Mouse (Mus musculus): ENCODE measurements around the gene Ubash3b. TPM values are rescaled to one million over a fixed set of nuclear protein-coding genes. Genes with fewer than 3 reads are reported as not detected.

Ubash3b gene
- polyA plus RNA-seq, 1 experiment from 2014 or later = 7.5 TPM

DNA sequence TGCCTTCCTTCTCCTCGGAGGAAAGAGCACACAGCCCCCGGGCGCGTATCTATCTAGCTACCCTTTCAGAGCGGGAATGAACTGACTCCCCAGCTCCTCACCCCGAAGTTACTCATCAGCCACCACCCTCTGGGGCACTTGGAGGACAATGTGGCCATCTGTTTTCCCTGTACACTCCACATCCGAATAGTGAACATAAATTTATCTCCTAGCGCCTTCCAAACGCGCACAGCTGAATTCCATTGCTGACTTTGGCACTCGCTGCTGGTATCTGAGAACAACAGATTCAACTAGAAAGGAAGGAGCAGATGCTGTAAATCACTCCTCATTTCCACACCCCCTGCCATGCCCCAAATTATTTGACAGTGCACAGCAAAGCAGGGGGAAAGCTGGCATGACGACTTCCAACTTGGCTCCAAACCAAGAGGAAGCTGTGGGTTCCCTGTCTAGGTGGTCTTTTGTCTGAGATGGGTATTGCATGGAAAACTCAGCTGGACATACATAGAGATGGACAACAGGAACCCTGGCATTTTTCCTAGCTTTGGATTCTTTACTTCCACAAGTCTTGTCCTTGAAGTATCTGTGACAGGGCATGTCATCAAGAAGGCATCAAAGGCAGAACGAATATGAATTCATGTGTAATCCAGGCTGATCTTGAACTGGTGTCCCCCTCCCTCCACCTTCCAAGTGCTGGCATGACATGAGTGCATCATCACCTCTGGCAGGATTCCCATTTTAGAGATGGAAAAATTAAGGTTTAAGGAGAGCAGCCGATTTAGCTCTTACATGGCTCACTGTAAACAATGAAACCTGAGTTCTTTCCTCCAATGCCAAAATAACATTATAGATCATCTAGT lies 52.9 kb downstream of the Ubash3b start:
- peak; percentile 80; the same call in 1 of the 2 replicates for ATAC-seq (ENCODE audit: low FRiP score, low TSS enrichment)
- Histone ChIP-seq H3K9ac (replicated peaks; ENCODE audit: low read length) (no peak overlapping the region), H3K4me2 (replicated peaks; ENCODE audit: low read depth, low read length) (0 out of 2 replicates have a peak overlapping the region, but pooled peaks have one; percentile 5), H3K27me3 (ENCODE audit: insufficient read depth, low read length) (no peaks in the 10 kb centered on the region), H3K27ac (ENCODE audit: low read length) (peak overlapping the region; percentile 49), H3K9me3 (ENCODE audit: low read length) (no peaks in the 10 kb centered on the region), H3K4me3 (ENCODE audit: low read length) (no peak overlapping the region), H3K36me3 (ENCODE audit: insufficient read depth, low read length) (no peaks in the 10 kb centered on the region), H3K4me1 (ENCODE audit: insufficient read depth, low read length) (peaks cover 25% of the 10 kb centered on the region)
- WGBS = 32% methylated on average over 14 of the region's 14 CpGs

DNA sequence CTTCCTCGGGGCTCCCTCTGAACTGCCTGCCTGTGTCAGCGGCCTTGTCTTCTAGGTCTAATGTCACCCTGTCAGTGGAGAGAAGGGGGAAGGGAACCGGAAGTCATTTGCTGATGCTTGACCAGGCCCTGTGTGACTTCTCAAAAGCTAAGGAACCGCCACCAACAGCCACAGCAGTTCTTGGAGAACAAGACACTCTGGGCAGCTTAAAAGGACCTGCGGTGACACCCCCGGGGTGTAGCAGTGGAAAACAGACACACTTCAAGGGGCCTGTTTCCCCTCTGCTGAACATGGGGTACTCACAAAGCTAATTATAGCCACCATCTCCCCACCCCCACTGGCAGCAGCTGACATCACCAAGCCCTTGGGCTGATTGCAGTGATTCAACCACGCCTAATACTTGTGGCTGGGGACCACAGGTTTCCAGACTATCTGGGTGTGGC lies 56.3 kb downstream of the Ubash3b start:
- no peaks in the 10 kb centered on the region for H3K36me3 ChIP-seq (ENCODE audit: insufficient read depth, low read length)
- no peak for ATAC-seq (ENCODE audit: low FRiP score, low TSS enrichment)
- H3K9ac ChIP-seq (replicated peaks; ENCODE audit: low read length) = no peak overlapping the region
- no peak overlapping the region for H3K4me2 ChIP-seq (replicated peaks; ENCODE audit: low read depth, low read length)
- no peaks in the 10 kb centered on the region for H3K27me3 ChIP-seq (ENCODE audit: insufficient read depth, low read length)
- 32% methylated on average over 7 of the region's 7 CpGs for WGBS
- peaks cover 44% of the 10 kb centered on the region for H3K4me1 ChIP-seq (ENCODE audit: insufficient read depth, low read length)
- H3K27ac ChIP-seq (ENCODE audit: low read length) = no peak overlapping the region
- no peak overlapping the region for H3K4me3 ChIP-seq (ENCODE audit: low read length)
- H3K9me3 ChIP-seq (ENCODE audit: low read length) = no peaks in the 10 kb centered on the region

DNA sequence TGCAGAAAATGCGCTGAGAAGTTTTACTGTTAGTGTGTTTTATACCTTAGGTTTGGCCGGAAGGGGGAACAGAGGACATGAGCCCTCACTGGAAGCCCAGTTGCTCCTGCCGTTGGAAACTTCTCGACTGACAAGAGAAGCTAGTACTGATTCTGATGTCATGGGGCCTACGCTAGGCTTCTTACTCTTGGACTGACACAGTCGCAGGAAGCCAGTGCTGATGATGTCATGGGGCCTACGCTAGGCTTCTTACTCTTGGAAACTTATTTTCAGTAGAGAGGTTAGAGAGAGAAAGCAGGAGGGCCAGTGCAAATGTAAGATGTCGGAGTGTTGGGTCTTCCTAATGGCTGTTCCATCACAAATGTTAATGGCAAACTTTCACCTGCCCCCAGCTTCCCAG lies 57.8 kb downstream of the Ubash3b start:
- 91% methylated on average over 8 of the region's 8 CpGs for WGBS
- Histone ChIP-seq H3K9me3 (ENCODE audit: low read length) (no peaks in the 10 kb centered on the region), H3K27me3 (ENCODE audit: insufficient read depth, low read length) (no peaks in the 10 kb centered on the region), H3K36me3 (ENCODE audit: insufficient read depth, low read length) (no peaks in the 10 kb centered on the region), H3K4me3 (ENCODE audit: low read length) (no peak overlapping the region), H3K4me2 (replicated peaks; ENCODE audit: low read depth, low read length) (no peak overlapping the region), H3K27ac (ENCODE audit: low read length) (no peak overlapping the region), H3K4me1 (ENCODE audit: insufficient read depth, low read length) (peaks cover 47% of the 10 kb centered on the region), H3K9ac (replicated peaks; ENCODE audit: low read length) (no peak overlapping the region)
- no peak for ATAC-seq (ENCODE audit: low FRiP score, low TSS enrichment)

DNA sequence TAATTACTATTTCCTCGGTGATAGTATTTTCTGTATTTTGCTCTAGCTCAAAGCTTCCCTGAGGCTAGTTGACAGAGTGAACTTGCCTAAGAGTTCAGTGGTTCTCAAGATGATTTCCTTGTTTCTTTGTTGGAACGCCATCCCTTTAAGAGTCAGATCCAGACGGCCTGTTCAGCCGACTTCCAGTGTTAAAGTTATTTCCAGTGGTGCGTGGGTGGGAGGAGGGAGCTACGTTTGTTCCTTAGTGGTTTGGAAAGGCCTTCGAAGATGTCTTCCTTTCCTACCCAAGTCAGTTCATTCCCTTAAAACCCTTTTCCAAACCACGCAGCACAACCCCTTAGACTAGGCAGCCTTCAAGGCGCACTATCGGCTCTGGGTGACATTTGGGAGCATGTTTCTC lies 58.9 kb downstream of the Ubash3b start:
- H3K36me3 ChIP-seq (ENCODE audit: insufficient read depth, low read length) = no peaks in the 10 kb centered on the region
- no peak overlapping the region for H3K4me3 ChIP-seq (ENCODE audit: low read length)
- peak overlapping the region; percentile 29; the same call in 1 of the 2 replicates for H3K27ac ChIP-seq (ENCODE audit: low read length)
- no peaks in the 10 kb centered on the region for H3K9me3 ChIP-seq (ENCODE audit: low read length)
- no peak overlapping the region for H3K4me2 ChIP-seq (replicated peaks; ENCODE audit: low read depth, low read length)
- H3K27me3 ChIP-seq (ENCODE audit: insufficient read depth, low read length) = no peaks in the 10 kb centered on the region
- H3K4me1 ChIP-seq (ENCODE audit: insufficient read depth, low read length) = peaks cover 37% of the 10 kb centered on the region
- no peak overlapping the region for H3K9ac ChIP-seq (replicated peaks; ENCODE audit: low read length)
- 63% methylated on average over 10 of the region's 10 CpGs for WGBS
- ATAC-seq (ENCODE audit: low FRiP score, low TSS enrichment) = no peak

DNA sequence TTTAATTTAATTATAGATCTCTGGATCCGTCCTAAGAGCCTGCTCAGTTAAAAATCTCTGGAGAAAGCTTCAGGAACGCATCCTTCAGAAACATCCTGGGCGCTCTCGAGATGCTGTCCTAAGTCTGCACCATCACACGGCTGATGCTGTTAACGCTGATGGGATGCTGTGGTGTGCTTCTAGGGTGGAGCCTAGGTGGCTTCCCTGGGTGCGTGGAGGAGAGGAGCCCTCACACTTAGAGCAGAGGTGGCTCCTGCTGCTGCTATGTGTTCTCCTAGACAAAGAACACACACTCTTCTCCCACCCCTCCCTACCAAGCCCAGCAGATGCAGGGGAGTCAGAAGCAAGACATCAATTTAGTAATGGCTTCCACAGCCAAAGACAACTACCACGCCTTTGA lies 61.6 kb downstream of the Ubash3b start:
- no peak overlapping the region for H3K9ac ChIP-seq (replicated peaks; ENCODE audit: low read length)
- no peak overlapping the region for H3K27ac ChIP-seq (ENCODE audit: low read length)
- 79% methylated on average over 8 of the region's 8 CpGs for WGBS
- no peak overlapping the region for H3K4me3 ChIP-seq (ENCODE audit: low read length)
- H3K9me3 ChIP-seq (ENCODE audit: low read length) = no peaks in the 10 kb centered on the region
- H3K4me2 ChIP-seq (replicated peaks; ENCODE audit: low read depth, low read length) = no peak overlapping the region
- no peaks in the 10 kb centered on the region for H3K27me3 ChIP-seq (ENCODE audit: insufficient read depth, low read length)
- H3K4me1 ChIP-seq (ENCODE audit: insufficient read depth, low read length) = peaks cover 30% of the 10 kb centered on the region
- no peaks in the 10 kb centered on the region for H3K36me3 ChIP-seq (ENCODE audit: insufficient read depth, low read length)
- no peak for ATAC-seq (ENCODE audit: low FRiP score, low TSS enrichment)

DNA sequence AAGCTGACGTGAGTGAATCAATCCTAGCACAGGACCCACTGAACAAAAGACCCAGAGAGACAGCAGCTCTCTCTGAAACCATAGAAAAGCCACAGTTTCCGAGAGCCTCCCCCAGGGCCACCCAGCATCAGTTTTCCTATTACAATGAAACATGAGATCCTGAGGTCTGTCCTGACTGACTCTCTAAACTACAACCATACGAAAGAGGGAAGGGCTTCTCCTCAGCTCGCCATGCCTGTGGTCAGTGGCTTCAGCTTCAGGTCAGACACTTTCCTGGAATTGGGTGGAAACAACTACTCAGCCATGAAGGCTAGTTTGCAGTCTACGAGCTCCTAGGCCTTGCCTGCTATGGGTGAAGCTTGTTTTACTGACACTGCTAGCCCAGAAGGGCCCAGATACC lies 62.4 kb downstream of the Ubash3b start:
- 32% methylated on average over 5 of the region's 5 CpGs for WGBS
- peak; percentile 66; the same call in 1 of the 2 replicates for ATAC-seq (ENCODE audit: low FRiP score, low TSS enrichment)
- H3K27ac ChIP-seq (ENCODE audit: low read length) = peak overlapping the region; percentile 10; the same call in 1 of the 2 replicates

DNA sequence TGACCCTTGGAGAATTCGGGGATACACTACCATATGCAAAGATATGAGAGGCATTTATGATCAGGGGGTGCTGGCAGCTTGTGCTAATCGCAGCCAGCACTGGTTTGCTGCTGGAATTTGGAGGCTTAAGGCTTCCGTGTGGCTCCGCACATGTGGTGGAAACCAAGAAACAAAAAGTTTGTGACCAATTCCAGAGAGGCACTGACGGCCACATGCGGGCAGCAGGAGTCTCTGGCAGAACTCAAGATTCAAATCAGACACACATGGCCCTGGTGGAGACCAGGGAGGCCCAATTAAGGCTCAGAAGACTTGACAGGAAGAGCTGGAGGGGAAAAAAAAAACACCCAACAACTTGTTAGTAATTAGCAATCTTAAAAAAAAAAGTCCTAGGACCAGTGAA lies 63.4 kb downstream of the Ubash3b start:
- Histone ChIP-seq H3K36me3 (ENCODE audit: insufficient read depth, low read length) (no peaks in the 10 kb centered on the region), H3K27me3 (ENCODE audit: insufficient read depth, low read length) (no peaks in the 10 kb centered on the region), H3K4me2 (replicated peaks; ENCODE audit: low read depth, low read length) (no peak overlapping the region), H3K9me3 (ENCODE audit: low read length) (peaks cover 3% of the 10 kb centered on the region; the same call in 1 of the 2 replicates), H3K4me1 (ENCODE audit: insufficient read depth, low read length) (peaks cover 29% of the 10 kb centered on the region), H3K27ac (ENCODE audit: low read length) (no peak overlapping the region), H3K9ac (replicated peaks; ENCODE audit: low read length) (no peak overlapping the region), H3K4me3 (ENCODE audit: low read length) (no peak overlapping the region)
- ATAC-seq (ENCODE audit: low FRiP score, low TSS enrichment) = no peak
- 90% methylated on average over 6 of the region's 6 CpGs for WGBS

More for the DNA sequence above, 62.4 kb downstream of the Ubash3b start:
- Histone ChIP-seq H3K4me2 (replicated peaks; ENCODE audit: low read depth, low read length) (no peak overlapping the region), H3K4me3 (ENCODE audit: low read length) (no peak overlapping the region), H3K36me3 (ENCODE audit: insufficient read depth, low read length) (no peaks in the 10 kb centered on the region), H3K9me3 (ENCODE audit: low read length) (peaks cover 3% of the 10 kb centered on the region; the same call in 1 of the 2 replicates), H3K27me3 (ENCODE audit: insufficient read depth, low read length) (no peaks in the 10 kb centered on the region), H3K4me1 (ENCODE audit: insufficient read depth, low read length) (peaks cover 30% of the 10 kb centered on the region), H3K9ac (replicated peaks; ENCODE audit: low read length) (no peak overlapping the region)

DNA sequence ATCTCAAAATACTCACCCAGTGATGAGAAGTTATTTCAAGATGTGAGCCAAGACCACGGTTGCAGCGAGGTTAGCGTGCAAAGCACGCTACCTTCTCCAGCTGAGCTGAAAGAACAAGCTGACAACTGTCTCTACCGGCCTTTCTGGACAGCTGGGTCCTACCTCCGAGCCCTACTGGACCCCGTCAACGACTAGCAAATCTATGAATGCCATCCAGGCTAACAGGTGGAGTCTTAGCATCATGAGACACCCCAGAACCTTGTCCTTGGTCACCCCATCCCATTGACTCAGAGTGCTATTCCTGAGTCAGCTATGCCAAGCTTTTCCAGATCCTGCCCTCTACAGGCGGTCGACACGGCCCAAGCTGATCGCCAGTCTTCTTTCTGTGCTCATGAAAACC lies 69.5 kb downstream of the Ubash3b start:
- Histone ChIP-seq H3K36me3 (ENCODE audit: insufficient read depth, low read length) (no peaks in the 10 kb centered on the region), H3K27ac (ENCODE audit: low read length) (no peak overlapping the region; the same call in 1 of the 2 replicates), H3K4me3 (ENCODE audit: low read length) (no peak overlapping the region), H3K9me3 (ENCODE audit: low read length) (peaks cover 3% of the 10 kb centered on the region; the same call in 1 of the 2 replicates), H3K9ac (replicated peaks; ENCODE audit: low read length) (no peak overlapping the region), H3K27me3 (ENCODE audit: insufficient read depth, low read length) (no peaks in the 10 kb centered on the region), H3K4me2 (replicated peaks; ENCODE audit: low read depth, low read length) (no peak overlapping the region), H3K4me1 (ENCODE audit: insufficient read depth, low read length) (peaks cover 6% of the 10 kb centered on the region; the same call in 1 of the 2 replicates)
- no peak for ATAC-seq (ENCODE audit: low FRiP score, low TSS enrichment)
- 87% methylated on average over 12 of the region's 12 CpGs for WGBS

DNA sequence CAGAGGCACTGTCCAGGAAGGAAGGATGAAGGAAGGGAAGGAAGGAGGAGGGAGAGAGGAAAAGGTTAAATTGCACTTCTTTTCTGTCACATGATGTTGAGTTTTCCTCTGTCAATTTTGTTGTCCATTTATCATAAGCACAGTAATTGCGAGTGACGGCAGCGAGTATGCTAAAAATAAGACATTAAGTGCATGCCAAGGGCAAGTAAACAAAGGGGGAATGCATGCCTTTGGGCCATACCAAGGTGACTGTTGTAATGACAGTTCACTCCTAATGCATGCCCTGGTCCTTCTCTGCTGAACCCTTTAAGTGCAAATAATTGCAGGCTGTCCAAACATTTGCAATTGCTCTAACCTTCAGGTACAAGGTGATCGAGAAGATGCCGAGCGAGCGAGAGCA lies 70.3 kb downstream of the Ubash3b start:
- Histone ChIP-seq H3K4me2 (replicated peaks; ENCODE audit: low read depth, low read length) (no peak overlapping the region), H3K4me1 (ENCODE audit: insufficient read depth, low read length) (peaks cover 6% of the 10 kb centered on the region; the same call in 1 of the 2 replicates), H3K36me3 (ENCODE audit: insufficient read depth, low read length) (no peaks in the 10 kb centered on the region), H3K4me3 (ENCODE audit: low read length) (no peak overlapping the region), H3K27me3 (ENCODE audit: insufficient read depth, low read length) (no peaks in the 10 kb centered on the region), H3K27ac (ENCODE audit: low read length) (peak overlapping the region; percentile 35; the same call in 1 of the 2 replicates), H3K9ac (replicated peaks; ENCODE audit: low read length) (no peak overlapping the region), H3K9me3 (ENCODE audit: low read length) (peaks cover 3% of the 10 kb centered on the region; the same call in 1 of the 2 replicates)
- ATAC-seq (ENCODE audit: low FRiP score, low TSS enrichment) = no peak
- WGBS = 39% methylated on average over 7 of the region's 7 CpGs

DNA sequence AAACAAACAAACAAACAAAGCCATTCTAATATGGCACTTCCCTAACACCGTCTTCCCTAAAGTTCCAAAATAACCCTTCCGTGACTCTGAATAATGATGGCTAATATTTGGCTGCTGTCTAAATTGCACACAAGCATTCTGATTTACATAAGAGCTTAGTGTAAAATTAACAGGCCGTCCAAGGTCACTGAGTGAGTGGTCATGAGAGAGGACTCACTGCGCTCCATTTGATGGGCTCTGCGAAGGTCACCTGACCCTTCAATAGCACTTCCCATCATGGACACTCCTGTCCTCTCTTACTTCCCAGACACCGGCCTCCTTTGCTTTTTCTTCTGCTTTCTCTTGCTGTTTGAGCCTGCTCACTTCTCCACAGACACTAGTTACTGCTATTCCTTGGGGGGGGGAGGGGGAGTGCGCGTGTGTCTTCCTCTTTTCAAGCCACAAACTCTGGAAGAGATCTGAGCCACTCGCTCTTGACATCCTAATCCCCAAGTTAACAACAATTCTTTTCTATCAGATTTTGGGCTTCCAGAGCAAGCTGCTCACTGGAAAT lies 73.6 kb downstream of the Ubash3b start:
- no peaks in the 10 kb centered on the region for H3K9me3 ChIP-seq (ENCODE audit: low read length)
- H3K36me3 ChIP-seq (ENCODE audit: insufficient read depth, low read length) = no peaks in the 10 kb centered on the region
- H3K9ac ChIP-seq (replicated peaks; ENCODE audit: low read length) = no peak overlapping the region
- no peak overlapping the region for H3K27ac ChIP-seq (ENCODE audit: low read length)
- no peak overlapping the region for H3K4me3 ChIP-seq (ENCODE audit: low read length)
- no peak for ATAC-seq (ENCODE audit: low FRiP score, low TSS enrichment)
- peaks cover 23% of the 10 kb centered on the region for H3K4me1 ChIP-seq (ENCODE audit: insufficient read depth, low read length)
- WGBS = 84% methylated on average over 9 of the region's 9 CpGs
- H3K4me2 ChIP-seq (replicated peaks; ENCODE audit: low read depth, low read length) = no peak overlapping the region
- H3K27me3 ChIP-seq (ENCODE audit: insufficient read depth, low read length) = no peaks in the 10 kb centered on the region

Data from kidney, embryonic 16.5 days (tissue).